27 mouse cellular contexts compared by ENCODE assay signal in the genomic region with DNA sequence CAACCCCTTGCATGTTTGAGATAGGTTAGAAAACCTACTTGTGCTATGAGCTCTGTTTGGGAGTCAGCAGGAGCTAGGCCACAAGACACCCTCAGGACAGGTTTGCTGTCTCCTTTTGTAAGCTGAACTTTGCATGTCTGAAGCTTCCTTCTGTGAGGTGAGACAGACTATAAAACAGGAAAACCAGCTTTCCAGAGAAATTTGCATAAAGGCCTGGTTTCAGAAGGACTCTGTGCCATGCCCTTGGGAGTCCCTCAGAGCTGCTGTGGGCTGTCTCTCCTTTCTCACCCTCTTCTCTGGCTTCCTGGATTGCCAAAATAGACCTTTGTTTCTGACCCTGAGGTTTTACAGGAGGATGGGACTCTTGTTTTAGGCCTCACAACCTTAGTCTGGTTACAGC.
"Had no signal": no experiment of that assay in that cellular context is flagged by ENCODE, and none has a peak within 500 bp of the region (broad histone marks: within the 10 kb centered on the region; RNA-seq: fewer than 3 reads in every experiment).

No protein-coding gene starts in this region.

- H3K4me3 ChIP-seq: gastrocnemius, adult 2 months; heart, adult 2 months; heart, embryonic 13.5 days; heart, embryonic 15.5 days; hindbrain, embryonic 13.5 days; hindbrain, embryonic 15.5 days; kidney, embryonic 15.5 days; limb, embryonic 10.5 days; limb, embryonic 12.5 days; liver, embryonic 13.5 days; liver, embryonic 15.5 days had no signal

- H3K27me3 ChIP-seq: heart, embryonic 13.5 days; heart, embryonic 15.5 days; hindbrain, embryonic 13.5 days; hindbrain, embryonic 15.5 days; kidney, embryonic 15.5 days; limb, embryonic 12.5 days; liver, embryonic 13.5 days; liver, embryonic 15.5 days had no signal

- H3K27ac ChIP-seq: gastrocnemius, adult 2 months; heart, adult 2 months; heart, embryonic 13.5 days; heart, embryonic 15.5 days; hindbrain, embryonic 13.5 days; hindbrain, embryonic 15.5 days; hindbrain, postnatal 0 days; kidney, embryonic 15.5 days; kidney, postnatal 0 days; limb, embryonic 10.5 days; limb, embryonic 12.5 days; liver, embryonic 13.5 days; liver, embryonic 15.5 days had no signal

- ATAC-seq: hindbrain, postnatal 0 days; intestine, embryonic 16.5 days had no signal

- H3K4me1 ChIP-seq: hindbrain, embryonic 13.5 days; hindbrain, embryonic 15.5 days; kidney, embryonic 15.5 days; limb, embryonic 10.5 days; limb, embryonic 12.5 days; liver, embryonic 13.5 days; liver, embryonic 15.5 days had no signal

- H3K9ac ChIP-seq: heart, embryonic 13.5 days; heart, embryonic 15.5 days; hindbrain, embryonic 13.5 days; hindbrain, embryonic 15.5 days; kidney, embryonic 15.5 days; limb, embryonic 12.5 days; liver, embryonic 13.5 days; liver, embryonic 15.5 days had no signal

- H3K9me3 ChIP-seq: heart, embryonic 15.5 days; hindbrain, embryonic 13.5 days; hindbrain, embryonic 15.5 days; kidney, embryonic 15.5 days; limb, embryonic 10.5 days; limb, embryonic 12.5 days; liver, embryonic 13.5 days; liver, embryonic 15.5 days had no signal

- H3K36me3 ChIP-seq: heart, embryonic 15.5 days; hindbrain, embryonic 15.5 days; limb, embryonic 10.5 days; limb, embryonic 12.5 days had no signal

- DNase-seq: gastrocnemius, adult 2 months; gastrocnemius, postnatal 10 days; gastrocnemius, postnatal 25 days; heart, adult 11 months; heart, adult 2 months; heart, postnatal 14 days; heart, postnatal 36 days; kidney, adult 11 months; kidney, adult 2 months; kidney, adult 9 months; kidney, postnatal 14 days; kidney, postnatal 36 days; layer of hippocampus, adult 9-11 months; layer of hippocampus, postnatal 36 days; liver; liver, embryonic 13.5 days had no signal
